Mouse (Mus musculus) Patski (cell line): ENCODE data around the gene 1700125H20Rik. TPM values are rescaled to one million over a fixed set of nuclear protein-coding genes. Genes with fewer than 3 reads are reported as not detected.
"Not testable (repeated sequence)": the region's sequence is repeated elsewhere in the genome, so short reads cannot be mapped to it uniquely, and the experiment has no call there.

Experiments used
- ATAC-seq: fragments of 100-300 bp; one replicate; pipeline ENCODE4 v1.8.0; 2021
- CTCF ChIA-PET: fragments of 350-600 bp; sonication (Branson Sonifier 250); formaldehyde crosslinking; loops from one replicate; lab custom pipeline; 2022; ENCODE audit warnings: inconsistent platforms; lab: Charles Lee
- POLR2A ChIA-PET: fragments of 350-600 bp; sonication (Branson Sonifier 250); formaldehyde crosslinking; loops from one replicate; lab custom pipeline; 2022; ENCODE audit warnings: antibody characterized with exemption, inconsistent platforms; lab: Charles Lee
- DNase-seq: peaks from one replicate; pipeline ENCODE4 v3.0.0-alpha.2; 2011; ENCODE audit warnings: low read depth, low spot score
- H3K27me3 ChIP-seq: fragments of 371-371 bp; one replicate; pipeline ENCODE4 v1.5.1; 2021
- CTCF ChIP-seq: fragments of 100-300 bp; IDR thresholded peaks from one replicate; pipeline ENCODE4 v1.5.1; 2021
- in situ Hi-C: fragments of 300-500 bp; cut with MboI; formaldehyde crosslinking; loops from 3 replicates; pipeline ENCODE4 v1.11.1; 2018; ENCODE audit warnings: low pct_unique_long_range_greater_than_20kb, mixed read lengths
- polyA plus RNA-seq: library from polyadenylated mRNA; unstranded; gene quantifications from one replicate; pipeline ENCODE4 v1.2.3, GENCODE M21; 2021

Gene 1700125H20Rik
- polyA plus RNA-seq, 1 experiment from 2014 or later: 0.09 TPM

DNA sequence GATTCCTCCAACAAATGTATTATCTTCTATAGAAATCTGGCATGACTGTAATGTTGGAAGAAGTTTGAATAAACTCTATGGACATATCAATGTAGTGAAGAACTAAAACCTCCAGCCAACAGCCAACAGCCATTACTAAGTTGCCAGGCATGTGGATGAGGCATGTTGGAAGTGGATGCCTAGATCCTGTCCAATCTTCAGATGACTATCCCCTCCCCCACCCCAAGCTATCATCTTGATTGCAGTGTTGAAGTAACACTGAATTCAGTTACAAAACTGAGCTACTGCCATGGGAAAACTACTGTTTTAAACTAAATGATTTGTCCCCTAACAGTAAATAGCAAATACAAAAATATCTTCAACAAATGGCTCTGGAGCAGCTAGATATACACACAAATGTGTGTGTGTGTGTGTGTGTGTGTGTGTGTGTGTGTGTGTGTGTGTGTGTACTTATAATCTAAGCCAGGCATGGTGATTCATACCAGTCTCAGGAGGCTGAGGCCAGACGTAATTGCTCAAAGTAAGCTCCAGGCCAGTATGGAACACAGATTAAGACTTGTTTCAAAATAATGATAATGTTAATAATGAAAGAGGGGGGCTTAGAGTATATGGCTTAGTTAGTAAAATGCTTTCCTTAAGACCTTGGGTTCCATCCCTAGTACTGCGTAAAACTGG, 17.8 kb upstream of the 1700125H20Rik start:
- ATAC-seq (no peak), DNase-seq (no peak)
- H3K27me3 ChIP-seq: peaks cover 7% of the 10 kb centered on the region
- CTCF ChIA-PET: interaction anchor here (0.7 to 1.1 kb wide), 2 partner anchors 12 to 137 kb away, joined by 3 to 5 read pairs; no protein-coding TSS in a partner anchor
- in situ Hi-C loops: no loop called here
- no peak for TF ChIP-seq CTCF
- POLR2A ChIA-PET: no interaction called here

DNA sequence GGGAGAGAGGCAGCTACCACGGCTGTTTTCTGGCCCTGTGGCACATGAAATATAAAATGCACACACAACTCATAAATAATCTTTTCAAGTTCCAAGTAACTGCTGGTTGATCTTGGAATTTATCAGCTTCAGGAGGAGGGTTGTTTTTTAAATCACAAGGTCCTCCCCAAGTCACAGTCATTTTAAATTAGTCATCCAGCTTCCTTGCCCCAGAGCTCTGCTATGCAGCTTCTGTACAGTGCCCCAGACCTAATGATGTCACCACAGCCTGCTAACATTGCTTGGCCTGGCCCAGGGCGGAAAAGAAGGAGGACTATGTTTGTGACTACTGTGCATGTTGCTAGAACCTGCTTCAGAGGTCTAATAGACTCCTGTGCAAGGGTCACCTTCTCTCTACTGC, 12.9 kb upstream of the 1700125H20Rik start:
- ChIA-PET POLR2A (no interaction called here), CTCF (no interaction called here)
- no peaks in the 10 kb centered on the region for H3K27me3 ChIP-seq
- peak; percentile 85 for ATAC-seq
- in situ Hi-C loops: no loop called here
- TF ChIP-seq CTCF: no peak
- no peak for DNase-seq

DNA sequence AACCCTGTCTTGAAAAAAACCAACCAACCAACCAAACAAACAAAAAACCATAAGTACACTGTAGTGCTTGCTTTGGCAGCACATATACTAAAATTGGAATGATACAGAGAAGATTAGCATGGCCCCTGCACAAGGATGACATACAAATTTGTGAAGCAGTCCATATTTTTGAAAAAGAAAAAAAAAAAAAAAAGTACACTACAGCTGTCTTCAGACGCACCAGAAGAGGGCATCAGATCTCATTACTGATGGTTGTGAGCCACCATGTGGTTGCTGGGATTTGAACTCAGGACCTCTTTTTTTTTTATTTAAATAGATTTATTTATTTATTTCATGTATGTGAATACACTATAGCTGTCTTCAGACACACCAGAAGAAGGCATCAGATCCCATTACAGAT, 7.2 kb upstream of the 1700125H20Rik start:
- POLR2A ChIA-PET, H3K27me3 ChIP-seq, DNase-seq, CTCF ChIA-PET, in situ Hi-C loops, ATAC-seq: not testable (repeated sequence)

GRCm38 (mm10) chr11:85164371-85164770, 5.8 kb upstream of the 1700125H20Rik start:
- no peak for TF ChIP-seq CTCF
- CTCF ChIA-PET: interaction anchor here (0.9 kb wide), 1 partner anchor 12 kb away, joined by 5 read pairs; no protein-coding TSS in a partner anchor
- POLR2A ChIA-PET: interaction anchor here (0.8 kb wide), 1 partner anchor 19 kb away, joined by 3 read pairs; no protein-coding TSS in a partner anchor

DNA sequence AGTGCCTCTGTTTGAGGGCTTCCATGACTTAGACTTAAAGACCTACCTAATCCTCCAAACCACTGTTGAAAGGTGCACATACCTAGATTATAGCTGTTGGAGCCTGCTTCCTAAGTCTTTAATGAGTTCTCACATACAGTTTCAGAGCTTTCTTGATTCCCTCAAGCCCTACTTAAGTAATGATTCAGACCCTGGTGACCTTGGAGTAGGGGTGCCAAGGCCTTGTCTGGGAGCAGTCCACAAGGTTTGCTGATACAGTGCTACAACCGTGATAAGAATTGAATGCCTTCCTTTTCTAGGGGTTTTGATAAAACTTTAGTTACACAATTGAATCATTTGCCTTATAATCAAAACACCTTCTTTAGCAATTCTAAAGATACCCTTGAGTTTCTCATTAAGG, 2.7 kb upstream of the 1700125H20Rik start:
- CTCF ChIA-PET: interaction anchor here (0.9 to 1.8 kb wide), 2 partner anchors 15 to 36 kb away, joined by 3 to 4 read pairs; no protein-coding TSS in a partner anchor
- ATAC-seq (no peak), DNase-seq (no peak)
- no peaks in the 10 kb centered on the region for H3K27me3 ChIP-seq
- POLR2A ChIA-PET: interaction anchor here (0.8 kb wide), 1 partner anchor 14 kb away, joined by 4 read pairs; no protein-coding TSS in a partner anchor
- in situ Hi-C loops: no loop called here
- no peak for TF ChIP-seq CTCF

More at GRCm38 (mm10) chr11:85164371-85164770, 5.8 kb upstream of the 1700125H20Rik start:
- DNase-seq (no peak), ATAC-seq (no peak)
- no peaks in the 10 kb centered on the region for H3K27me3 ChIP-seq
- in situ Hi-C loops: no loop called here

DNA sequence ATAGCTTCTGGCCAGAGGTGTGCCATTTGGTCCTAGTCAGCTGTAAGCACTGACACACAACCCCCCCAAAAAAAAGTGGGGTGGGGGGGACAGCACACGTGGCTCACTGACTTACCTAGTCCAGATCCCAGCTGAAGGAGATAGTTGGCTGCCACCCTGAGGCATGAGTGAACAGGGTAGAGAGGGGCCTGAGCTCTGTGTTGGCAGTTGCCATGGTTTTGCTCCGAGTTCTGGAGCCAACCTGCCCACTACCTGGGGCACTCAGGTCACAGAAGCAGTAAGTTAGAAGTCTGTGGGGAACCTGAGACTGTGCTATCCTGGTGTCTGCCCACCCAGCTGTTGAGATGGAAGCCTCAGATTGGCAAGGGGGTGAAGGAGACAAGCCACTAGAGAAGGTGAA, 629 bp downstream of the 1700125H20Rik start:
- H3K27me3 ChIP-seq: no peaks in the 10 kb centered on the region
- ChIA-PET POLR2A (interaction anchor here (0.6 kb wide), 1 partner anchor 685 kb away, joined by 5 read pairs; no protein-coding TSS in a partner anchor), CTCF (interaction anchor here (0.9 to 1.7 kb wide), 5 partner anchors 9 to 165 kb away, joined by 3 to 6 read pairs (median 3); no protein-coding TSS in a partner anchor)
- ATAC-seq (no peak), DNase-seq (no peak)
- no peak for TF ChIP-seq CTCF
- in situ Hi-C loops: loop anchor here (5.0 kb wide), 2 partner anchors 86 to 181 kb away; partner anchors contain the start of gene Bcas3

DNA sequence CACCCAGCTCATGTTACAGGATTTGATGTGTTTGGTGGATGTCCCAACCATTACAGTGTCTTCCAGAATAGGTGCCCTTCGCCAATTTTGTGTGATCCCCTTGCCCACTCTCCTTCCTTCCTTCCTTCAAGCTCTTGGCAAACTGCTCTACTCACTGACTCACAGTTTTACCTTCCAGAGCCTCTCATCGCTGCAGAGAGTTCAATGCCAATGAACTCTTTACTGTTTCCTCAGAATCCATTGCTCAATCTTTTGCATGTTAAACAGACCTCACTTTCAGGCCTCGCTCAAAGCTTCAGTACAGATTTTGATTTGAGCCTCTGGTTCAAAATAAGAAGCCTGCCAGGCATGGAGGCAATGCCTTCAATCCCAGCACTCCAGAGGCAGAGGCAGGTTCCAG, 5.7 kb downstream of the 1700125H20Rik start:
- CTCF ChIA-PET: interaction anchor here (1.0 to 1.2 kb wide), 2 partner anchors 9 to 13 kb away, joined by 3 to 5 read pairs; no protein-coding TSS in a partner anchor
- no peak for ATAC-seq

DNA sequence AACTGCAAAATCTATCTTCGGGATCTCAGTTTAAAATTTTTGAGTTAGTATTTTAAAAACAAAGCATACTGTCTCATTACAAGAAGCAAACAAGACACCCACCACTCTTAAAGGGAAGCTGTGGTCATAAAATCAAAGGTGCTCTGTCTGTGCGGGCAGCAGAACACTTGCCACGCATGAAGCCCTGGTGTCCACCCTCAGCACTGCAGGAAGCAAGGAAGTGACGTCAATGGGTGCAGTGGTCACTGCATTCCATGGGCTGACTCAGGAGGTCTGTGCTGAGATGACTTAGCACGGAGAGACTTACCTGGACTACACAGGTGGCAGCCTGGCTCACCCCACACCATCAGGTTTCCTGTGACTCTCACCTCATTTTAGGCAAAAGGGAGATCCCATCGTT, 7.6 kb downstream of the 1700125H20Rik start:
- DNase-seq (no peak), ATAC-seq (no peak)
- no peak for TF ChIP-seq CTCF
- in situ Hi-C loops: no loop called here
- CTCF ChIA-PET: no interaction called here
- no peaks in the 10 kb centered on the region for H3K27me3 ChIP-seq
- POLR2A ChIA-PET: no interaction called here

More for the DNA sequence above, 5.7 kb downstream of the 1700125H20Rik start:
- TF ChIP-seq CTCF: no peak
- POLR2A ChIA-PET: interaction anchor here (1.0 kb wide), 1 partner anchor 14 kb away, joined by 3 read pairs; no protein-coding TSS in a partner anchor
- in situ Hi-C loops: no loop called here
- DNase-seq: no peak
- H3K27me3 ChIP-seq: no peaks in the 10 kb centered on the region

DNA sequence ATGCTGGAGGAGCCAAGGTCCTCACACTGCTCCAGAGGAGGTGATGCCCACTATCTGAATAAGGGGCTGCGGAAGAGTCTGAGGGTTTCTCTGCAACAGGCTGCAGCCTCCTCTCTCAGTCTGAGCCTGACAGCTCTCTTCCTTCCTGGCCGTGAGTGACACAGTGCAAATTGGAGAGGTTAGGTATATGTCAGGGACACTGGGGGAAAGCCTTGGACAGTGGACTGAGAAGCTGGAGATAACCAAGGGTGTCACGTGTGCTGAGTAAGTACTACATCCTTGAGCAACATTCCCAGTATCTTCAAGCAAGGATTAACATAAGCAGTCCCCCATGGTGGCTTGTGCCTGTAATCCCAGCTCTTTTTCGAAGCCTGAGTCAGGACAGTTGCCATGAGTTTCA, 8.2 kb downstream of the 1700125H20Rik start:
- in situ Hi-C loops: no loop called here
- ChIA-PET POLR2A (no interaction called here), CTCF (no interaction called here)
- H3K27me3 ChIP-seq: no peaks in the 10 kb centered on the region
- no peak for DNase-seq
- ATAC-seq: no peak
- TF ChIP-seq CTCF: no peak

GRCm38 (mm10) chr11:85182617-85183283, 12.5 kb downstream of the 1700125H20Rik start:
- DNase-seq (no peak), ATAC-seq (no peak)
- TF ChIP-seq CTCF: peak; percentile 22
- no peaks in the 10 kb centered on the region for H3K27me3 ChIP-seq
- in situ Hi-C loops: no loop called here
- ChIA-PET CTCF (interaction anchor here (1.2 to 1.4 kb wide), 2 partner anchors 9 to 15 kb away, joined by 4 to 5 read pairs; no protein-coding TSS in a partner anchor), POLR2A (interaction anchor here (0.7 kb wide), 1 partner anchor 19 kb away, joined by 3 read pairs; no protein-coding TSS in a partner anchor)
